Mouse (Mus musculus) common myeloid progenitor, adult 5-6 weeks (primary cell): Measurements from ENCODE around the gene Cblb. TPM values are rescaled to one million over a fixed set of nuclear protein-coding genes. Genes with fewer than 3 reads are reported as not detected.
A peak's percentile ranks its signal among the peaks of the same experiment; 100 is the strongest.

ENCODE experiments used
- ATAC-seq: replicated peaks from 2 replicates; pipeline ENCODE4 v1.8.0; 2016; ENCODE audit warnings: low read depth, mild to moderate bottlenecking, moderate TSS enrichment, inconsistent platforms; ENCODE audit not compliant: poor library complexity, severe bottlenecking
- total RNA-seq: library from RNA; stranded (forward); fragments of 200-1000, 187-1606 nt; gene quantifications from 2 replicates; pipeline ENCODE4 v1.2.3, GENCODE M21; 2017

Cblb gene
- total RNA-seq, 1 experiment from 2014 or later = 14.8 TPM

GRCm38 (mm10) chr16:52182057-52182456 is 151.0 kb downstream of the Cblb start:
- ATAC-seq = peak; percentile 97

DNA sequence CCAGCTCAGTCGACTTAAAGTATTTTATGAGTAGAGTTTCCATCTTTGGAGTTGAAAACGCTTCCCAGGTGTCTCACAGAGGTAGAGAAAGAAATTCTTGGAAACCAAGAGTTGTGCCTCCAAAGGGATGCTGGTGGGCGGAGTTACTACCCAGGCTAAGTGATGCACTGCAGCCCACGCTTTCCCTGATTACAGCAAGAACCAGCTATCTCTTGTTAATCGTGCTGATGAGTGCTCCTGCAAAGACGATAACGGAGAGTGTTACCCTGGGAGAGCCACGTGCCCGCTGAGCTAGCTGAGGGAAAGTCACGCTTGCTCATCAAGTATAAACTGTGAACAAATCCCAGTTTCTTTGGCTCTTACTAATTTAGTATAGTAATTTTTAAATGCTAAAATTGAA is 153.3 kb downstream of the Cblb start:
- ATAC-seq = no peak

GRCm38 (mm10) chr16:52186731-52187130 is 155.7 kb downstream of the Cblb start:
- ATAC-seq = no peak

DNA sequence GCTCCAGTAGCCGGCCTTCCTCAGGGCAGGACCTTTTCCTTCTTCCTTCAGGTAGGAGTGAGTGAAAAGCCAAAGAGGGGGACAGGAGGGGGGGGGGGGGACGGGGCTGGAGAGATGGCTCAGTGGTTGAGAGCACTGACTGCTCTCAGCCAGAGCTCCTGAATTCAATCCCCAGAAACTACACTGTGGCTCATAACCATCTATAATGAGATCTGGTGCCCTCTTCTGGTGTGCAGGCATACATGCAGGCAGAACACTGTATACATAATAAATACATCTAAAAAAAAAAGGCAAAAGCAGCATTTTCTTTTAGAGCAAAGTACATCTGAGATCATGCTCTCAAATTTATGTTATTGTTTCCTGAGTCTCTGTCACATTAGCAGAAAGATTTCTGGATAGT is 158.1 kb downstream of the Cblb start:
- ATAC-seq = no peak

DNA sequence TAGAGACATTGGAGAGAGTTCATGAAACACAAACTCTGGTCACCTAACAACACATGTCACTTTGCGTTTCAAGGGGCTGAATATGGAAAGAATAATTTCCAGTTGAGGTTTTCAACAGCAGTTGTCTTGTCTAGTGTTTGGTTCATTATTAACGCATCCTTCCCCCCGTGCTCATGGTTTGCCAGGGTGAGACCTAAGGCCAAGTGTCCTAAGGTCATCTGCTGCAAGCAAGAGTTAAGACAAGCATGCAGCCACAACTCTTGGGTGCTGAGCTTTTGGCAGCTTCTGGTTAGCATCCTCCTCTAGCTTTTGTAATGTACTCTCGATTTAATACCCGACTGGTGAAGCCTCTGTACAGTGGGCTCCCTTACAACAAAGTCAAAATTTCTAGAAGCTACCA is 159.7 kb downstream of the Cblb start:
- no peak for ATAC-seq

DNA sequence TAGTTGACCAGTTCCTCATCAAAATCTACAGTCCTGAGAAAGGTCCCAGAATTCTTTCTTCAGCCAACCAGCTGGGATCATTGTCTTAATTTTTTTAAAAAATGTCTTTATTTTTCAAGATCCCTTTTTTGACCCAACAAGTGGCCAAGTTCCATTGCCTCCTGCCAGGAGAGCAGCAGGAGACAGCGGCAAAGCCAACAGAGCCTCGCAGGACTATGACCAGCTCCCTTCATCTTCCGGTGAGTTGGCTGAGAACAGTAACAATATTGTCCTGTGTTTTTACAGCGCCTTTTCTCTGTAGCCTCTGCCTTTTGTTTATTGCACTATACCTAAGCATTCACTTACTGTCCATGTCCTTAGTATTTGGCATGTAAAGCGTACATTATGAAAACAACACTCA is 163.0 kb downstream of the Cblb start:
- no peak for ATAC-seq

- no peak for ATAC-seq
These were observed 163.8 kb downstream of the Cblb start for GRCm38 (mm10) chr16:52194866-52195265.

- no peak for ATAC-seq
These were observed 169.1 kb downstream of the Cblb start for GRCm38 (mm10) chr16:52200107-52200506.

DNA sequence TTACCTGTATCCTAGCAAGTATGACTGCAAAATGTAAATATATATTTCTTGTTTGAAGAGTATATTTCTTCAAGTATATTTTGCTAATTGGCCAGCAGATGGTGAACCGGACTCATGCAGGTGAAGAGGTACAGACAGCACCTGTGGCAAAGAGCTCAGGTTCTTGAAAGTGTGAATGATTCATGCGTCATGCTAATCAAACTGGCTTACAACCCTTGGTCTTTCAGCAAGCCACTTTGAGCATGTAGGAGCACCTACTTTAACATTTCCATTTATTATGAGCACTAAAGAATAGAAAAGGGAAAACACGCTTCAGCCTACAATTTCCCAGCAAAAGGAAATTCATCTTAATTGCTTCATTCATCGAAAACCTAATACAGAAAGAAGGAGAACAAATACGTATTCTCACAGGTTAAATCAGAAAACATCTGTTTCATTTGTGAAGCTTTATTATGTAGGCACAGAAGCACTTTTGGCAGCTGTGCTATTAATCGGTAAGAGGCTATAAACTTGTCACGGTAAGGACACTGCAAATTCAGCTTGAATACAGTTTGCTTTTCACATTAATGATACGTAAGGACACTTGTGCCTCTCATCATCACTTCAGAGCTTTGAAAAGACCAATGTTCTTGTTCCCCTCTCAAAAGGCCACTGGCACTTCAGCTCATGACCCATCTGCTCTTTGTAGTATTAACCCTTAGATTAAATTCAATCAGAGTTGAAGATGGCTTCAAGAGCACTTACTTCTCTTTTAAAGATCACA is 180.0 kb downstream of the Cblb start:
- ATAC-seq = no peak

GRCm38 (mm10) chr16:52219069-52219468 is 188.0 kb downstream of the Cblb start:
- ATAC-seq = peak; percentile 85

DNA sequence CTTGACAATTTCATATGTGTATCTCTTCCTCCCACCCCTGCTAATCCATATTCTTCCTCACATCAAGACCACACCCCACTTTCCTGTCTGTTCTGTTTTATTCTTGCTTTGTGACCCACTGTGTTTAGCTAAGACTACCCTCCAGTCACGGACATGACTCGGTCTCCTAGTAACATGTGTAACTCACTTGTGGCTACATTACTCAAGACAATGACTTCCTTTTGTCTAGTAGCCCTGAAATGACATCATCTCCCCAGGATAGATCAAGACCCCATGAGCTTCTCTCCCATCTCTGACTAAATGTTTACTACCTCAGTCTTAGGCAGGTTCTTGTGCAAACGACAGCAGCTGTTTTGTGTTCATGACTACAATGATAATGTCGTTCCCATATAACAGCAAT is 191.9 kb downstream of the Cblb start:
- ATAC-seq = no peak

- ATAC-seq = no peak
These were observed 198.4 kb downstream of the Cblb start for GRCm38 (mm10) chr16:52229446-52229845.

DNA sequence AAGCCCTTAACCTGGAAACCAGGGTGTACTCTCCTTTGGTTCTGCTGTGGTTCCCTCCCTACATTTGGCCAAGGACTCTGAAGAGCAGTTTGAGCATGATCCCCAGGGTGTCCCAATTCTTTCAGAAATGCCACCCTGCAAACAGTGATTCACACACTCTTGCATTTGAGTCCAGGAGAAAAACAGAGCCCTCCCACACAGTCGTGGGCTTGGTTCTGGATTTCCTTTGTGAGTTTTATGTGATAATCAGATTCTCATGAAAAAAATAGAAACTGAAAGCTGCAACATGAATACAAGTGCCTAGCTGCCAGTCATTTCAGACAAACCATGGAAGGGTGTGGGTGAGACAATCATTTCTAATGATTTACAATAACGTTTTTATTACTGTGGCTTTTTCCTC is 198.9 kb downstream of the Cblb start:
- no peak for ATAC-seq

GRCm38 (mm10) chr16:52242144-52242543 is 211.1 kb downstream of the Cblb start:
- ATAC-seq = no peak

GRCm38 (mm10) chr16:52243421-52243973 is 212.5 kb downstream of the Cblb start:
- no peak for ATAC-seq

DNA sequence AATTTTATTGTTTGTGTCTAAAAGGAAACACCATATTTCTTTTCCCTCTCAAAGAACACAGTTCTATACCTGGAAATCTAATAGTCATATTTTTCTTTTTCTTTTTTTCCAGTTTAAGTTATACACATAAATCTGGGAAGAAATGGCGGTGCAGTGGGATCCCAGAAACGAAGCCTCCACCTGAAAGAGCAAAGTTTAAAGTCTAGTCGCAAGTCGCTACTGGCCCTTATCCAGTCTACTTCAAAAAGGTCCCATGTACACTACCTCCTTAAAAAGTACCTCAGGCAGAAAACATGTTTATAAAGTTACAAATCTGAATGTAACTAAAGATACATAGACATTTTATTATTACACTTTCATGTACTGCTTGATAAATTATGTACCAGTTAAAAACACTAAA is 219.2 kb downstream of the Cblb start:
- ATAC-seq = no peak

- ATAC-seq = no peak
These were observed 219.9 kb downstream of the Cblb start for GRCm38 (mm10) chr16:52250935-52251334.
